Mouse (Mus musculus): ENCODE measurements at regions not wholly inside any gene's neighbourhood (a gene's known extent, or its start where the extent isn't known, plus 50 kb on each side); places are given as distances from the start of the nearest gene placed in this dataset.

DNA sequence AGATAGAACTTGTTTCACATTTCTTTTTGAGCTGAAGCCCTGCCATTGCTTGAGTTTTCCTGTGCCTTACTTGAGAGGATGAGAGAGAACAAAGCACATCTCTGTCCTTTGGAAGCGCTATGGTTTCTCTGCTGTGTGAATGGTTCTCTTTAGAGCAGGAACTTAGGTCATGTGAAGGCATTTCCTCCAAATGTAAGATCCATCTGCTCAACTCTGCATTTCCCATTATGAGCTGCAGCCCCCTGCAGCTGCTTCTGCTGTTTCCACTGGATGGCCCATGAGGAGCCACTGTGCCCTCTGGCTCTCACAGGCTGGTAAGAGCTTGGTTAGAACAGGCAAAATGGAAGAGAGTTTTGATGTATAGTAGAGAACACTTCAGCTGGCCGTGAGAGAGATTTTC is 102.5 kb upstream of the Slc4a7 start:
- no peak for DNase-seq

DNA sequence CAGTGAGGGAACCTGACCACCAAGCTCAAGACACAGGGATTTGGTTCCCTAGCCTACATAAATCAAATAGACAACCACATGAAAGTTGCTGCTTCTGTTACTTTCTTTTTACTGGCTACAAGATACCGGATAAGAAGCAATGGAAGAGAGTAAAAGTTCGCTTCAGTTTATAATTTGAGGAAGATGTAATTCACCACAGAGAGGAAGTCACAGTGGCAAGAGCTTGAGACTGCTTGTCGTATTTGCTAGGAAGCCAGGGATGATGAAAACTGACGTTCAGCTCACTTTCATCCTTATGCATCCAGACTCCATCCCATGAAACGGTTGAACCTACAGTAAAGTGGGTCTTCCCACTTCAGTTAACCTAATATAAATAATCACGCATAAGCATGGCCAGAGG is 102.1 kb upstream of the Slc4a7 start:
- DNase-seq, result no peak

DNA sequence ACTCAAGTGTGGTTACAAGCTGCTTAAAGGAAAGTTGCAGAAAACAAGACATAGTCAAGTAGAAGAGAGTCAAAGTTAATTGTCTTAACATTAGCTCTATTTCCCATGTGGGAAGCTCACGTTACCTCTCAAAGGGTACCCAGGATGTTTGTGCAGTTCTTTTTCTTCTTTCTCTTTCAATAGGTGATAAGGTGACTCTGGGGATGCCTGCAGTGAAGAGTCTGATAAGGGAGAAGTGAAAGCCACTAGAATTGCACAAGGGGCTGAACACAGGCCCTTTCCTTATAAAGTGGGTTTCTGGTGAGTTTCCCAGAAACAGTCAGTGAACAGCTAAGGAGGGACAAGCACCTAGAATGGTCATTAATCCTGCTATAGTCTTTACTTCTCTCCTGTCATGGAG is 98.6 kb upstream of the Slc4a7 start:
- DNase-seq, result no peak

DNA sequence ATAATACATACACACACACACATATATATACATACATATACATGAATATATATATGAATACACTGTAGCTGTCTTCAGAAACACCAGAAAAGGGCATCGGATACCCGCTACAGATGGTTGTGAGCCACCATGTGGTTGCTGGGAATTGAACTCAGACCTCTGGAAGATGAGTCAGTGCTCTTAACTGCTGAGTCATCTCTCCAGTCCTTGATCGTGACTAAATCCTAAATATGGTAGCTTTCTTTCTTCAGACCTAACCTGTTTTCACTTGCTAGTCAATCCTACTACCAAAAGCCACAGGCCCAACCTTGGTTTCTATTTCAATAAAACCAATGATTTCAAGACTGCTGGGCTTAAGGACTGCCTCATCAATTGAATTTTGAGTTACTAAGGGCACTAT is 95.0 kb upstream of the Slc4a7 start:
- DNase-seq, result no peak

GRCm38 (mm10) chr14:14612245-14612644 is 89.8 kb upstream of the Slc4a7 start:
- DNase-seq, result no peak

DNA sequence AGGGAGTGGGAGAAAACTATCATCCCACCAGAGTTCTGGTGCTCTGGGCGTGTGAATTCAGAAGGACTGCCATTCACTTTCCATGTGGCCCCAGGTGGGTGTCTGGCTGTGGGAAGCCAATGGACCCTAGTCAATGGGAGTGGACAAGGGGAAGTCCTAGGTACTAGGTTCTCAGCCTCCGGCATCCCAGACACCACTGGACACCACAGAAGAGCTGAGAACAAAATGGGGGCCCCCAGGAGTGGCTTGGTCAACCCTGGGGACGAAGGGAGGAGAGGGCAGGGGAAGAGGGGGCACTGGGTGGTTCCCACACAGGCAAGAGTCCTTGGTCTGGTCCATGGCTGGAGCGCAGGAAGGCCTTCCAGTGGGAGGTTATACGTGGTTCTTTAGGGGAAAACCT is 81.8 kb upstream of the Slc4a7 start:
- no peak for DNase-seq

GRCm38 (mm10) chr14:14628673-14629072 is 73.4 kb upstream of the Slc4a7 start:
- no peak for DNase-seq

- no peak for DNase-seq
Measured at GRCm38 (mm10) chr14:14631750-14632149, 70.3 kb upstream of the Slc4a7 start.

DNA sequence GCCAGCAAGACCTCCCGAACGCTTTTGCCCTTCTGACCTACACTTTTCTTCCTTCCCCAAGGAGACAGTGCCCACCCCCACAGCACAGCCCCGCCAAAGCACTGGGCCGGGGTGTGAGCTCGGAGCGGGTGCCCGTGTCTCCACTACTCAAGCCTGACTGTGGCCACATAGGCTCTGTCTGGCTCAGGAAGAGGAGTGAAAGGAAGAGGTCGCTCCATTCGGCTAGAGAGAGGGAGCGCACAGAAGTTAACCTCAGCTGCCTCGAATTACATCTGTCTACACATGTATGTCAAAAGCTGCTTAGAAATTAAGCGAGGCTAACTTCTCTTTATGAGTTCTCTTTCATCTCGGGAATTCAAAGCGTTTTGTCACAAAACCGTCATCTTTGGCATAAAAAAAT is 69.6 kb upstream of the Slc4a7 start:
- no peak for DNase-seq

DNA sequence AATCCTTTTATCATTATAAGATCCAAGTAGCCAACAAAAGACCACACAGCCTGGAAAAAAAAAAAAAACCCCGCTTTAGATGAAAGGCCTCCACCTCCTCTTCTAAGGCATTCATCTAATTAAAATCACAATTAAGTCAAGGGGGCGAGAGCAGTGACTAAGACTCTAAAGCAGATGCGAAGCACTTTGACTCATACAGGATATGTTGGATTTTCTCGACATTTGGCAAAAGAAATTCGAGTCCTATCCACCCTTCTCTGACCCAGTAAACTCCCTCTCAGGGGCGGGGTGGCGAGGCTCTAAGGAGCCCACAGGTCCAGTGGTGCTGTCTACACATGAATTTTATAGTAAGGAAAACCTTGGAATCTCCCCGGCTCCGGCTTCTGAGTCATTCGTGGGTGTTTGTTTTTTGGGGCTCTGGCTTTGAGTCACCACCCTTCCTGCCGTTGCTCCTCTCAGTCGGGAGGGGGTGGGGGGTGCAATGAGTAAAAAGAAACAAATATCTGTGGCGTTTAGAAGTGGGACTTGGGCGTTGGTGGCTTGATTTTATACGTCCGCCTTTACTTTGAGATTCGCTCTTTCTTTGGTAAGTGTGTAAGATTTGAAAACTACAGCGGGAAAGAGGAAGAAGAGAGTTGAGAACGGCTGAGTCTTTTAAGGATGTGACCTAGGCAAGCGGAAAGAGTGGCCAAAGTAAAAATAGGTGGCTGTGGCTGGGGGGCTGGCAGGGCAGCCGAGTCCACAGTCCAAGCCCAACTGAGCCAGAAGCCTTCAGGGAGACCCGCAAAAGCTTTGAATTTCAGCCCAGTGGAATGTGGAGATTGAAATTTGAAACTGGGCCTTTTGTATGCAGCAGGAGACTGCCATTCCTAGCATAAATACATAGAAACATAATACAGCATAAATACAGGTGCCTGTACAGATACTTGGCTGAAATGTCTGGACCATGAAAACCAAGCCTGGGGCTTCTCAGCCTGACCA is 68.8 kb upstream of the Slc4a7 start:
- DNase-seq, result peak; percentile 21

- no peak for DNase-seq
Measured at GRCm38 (mm10) chr14:14634021-14634420, 68.1 kb upstream of the Slc4a7 start.

DNA sequence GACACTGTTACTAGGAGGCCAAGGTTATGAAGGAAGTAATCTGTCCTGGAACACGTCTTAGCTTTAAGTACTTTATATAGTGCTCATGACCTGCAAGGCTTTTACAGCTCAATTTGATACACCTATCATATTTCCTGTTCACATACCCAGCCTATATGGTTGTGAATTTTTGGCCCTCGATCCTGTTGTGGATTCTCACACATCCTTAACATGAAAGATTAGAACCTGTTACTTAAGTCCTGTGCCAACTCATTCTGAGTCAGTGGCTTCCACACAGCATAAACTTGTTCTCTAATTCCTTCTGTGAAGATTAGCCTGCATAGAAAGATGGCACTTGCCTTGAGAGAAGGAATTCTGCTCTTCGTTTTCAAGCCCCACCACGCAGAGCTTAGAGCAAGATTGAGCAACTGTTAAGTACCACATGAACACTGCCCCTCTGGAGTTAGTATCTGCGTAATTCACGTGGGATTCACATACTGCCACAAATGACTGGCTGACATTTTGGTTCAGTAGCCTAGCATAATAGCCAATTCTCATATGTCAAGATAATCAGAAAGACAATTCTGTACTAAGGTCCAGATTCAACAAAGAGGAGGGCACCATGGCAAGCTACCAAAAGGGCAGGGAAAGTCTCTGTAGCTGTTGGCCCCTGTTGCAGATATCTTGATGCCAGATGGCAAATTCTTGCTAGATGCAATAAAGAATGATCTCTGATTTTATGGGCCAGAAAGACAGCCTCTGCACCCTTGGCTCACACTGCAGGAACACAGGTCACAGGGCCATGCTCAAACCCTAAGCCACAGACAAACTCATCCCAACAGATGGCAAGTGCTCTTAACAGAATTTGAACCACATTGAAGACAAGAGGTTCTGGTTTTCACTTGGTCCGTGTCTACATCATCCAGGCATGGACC is 62.7 kb upstream of the Slc4a7 start:
- no peak for DNase-seq

- DNase-seq, result no peak
Measured at GRCm38 (mm10) chr14:14640023-14640441, 62.0 kb upstream of the Slc4a7 start.

- DNase-seq, result no peak
Measured at GRCm38 (mm10) chr14:14640557-14640956, 61.5 kb upstream of the Slc4a7 start.

DNA sequence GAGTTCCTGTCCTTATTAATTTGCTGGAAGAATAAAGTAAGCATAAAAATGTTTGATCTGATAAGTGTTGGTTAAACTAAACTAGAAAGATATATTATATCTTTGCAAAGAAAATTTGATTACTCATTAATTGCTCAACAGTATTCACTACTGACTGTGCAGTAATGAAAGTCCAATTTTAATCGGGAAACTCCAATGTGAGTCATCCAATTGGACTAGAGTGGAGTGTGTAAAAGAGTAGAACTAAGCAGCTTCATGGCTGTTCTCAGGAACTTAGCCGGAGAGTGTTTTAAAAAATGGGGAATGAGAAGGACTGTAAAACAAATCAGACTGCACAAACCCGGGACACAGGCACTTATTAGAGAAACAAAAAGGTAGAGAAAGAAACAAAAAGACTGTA is 58.5 kb upstream of the Slc4a7 start:
- DNase-seq, result no peak

GRCm38 (mm10) chr14:14645084-14645483 is 57.0 kb upstream of the Slc4a7 start:
- no peak for DNase-seq
